Mouse (Mus musculus) CH12F3 (cell line): ENCODE results near the gene Ace.

ENCODE experiments used
- in situ Hi-C: fragments of 300-500 bp; cut with MboI; formaldehyde crosslinking; loops from 2 replicates; pipeline ENCODE4 v1.14.3; 2020; ENCODE audit warnings: low sequenced_read_pairs

Gene Ace

DNA sequence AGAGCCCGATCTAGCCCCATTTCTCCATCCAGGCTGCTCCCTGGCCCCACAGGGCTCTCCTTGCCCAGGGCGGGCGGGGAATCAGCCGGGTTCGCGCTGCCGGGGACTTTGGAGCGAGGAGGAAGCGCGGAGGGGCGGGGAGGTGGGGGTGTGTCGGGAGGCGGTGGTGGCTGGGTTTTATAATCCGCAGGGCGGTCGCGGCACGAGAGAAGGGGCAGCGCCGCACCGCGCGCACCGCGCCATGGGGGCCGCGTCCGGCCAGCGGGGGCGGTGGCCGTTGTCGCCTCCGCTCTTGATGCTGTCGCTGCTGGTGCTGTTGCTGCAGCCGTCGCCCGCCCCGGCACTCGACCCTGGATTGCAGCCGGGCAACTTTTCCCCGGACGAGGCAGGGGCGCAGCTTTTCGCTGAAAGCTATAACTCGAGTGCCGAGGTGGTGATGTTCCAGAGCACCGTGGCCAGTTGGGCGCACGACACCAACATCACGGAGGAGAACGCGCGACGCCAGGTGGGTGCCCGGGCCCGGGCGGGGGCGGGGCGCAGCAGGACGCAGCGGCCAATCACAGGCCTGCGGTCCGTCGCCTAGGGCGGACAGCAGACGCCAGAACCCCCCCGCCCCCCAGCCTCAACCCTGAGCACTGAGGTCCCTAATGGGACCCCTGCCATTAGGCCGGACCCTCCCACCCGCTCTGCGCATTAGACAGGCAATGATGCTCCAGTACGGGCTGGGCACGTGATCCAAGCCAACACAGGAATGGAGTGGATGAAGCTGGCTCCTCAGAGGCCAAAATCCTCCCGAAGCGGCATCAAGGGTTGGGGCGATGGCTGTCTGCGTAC, at the start of gene Ace:
TSS of gene Ace (plus strand) at position 205 of the 834 bp plus-strand sequence.
- in situ Hi-C loops: no loop called here

DNA sequence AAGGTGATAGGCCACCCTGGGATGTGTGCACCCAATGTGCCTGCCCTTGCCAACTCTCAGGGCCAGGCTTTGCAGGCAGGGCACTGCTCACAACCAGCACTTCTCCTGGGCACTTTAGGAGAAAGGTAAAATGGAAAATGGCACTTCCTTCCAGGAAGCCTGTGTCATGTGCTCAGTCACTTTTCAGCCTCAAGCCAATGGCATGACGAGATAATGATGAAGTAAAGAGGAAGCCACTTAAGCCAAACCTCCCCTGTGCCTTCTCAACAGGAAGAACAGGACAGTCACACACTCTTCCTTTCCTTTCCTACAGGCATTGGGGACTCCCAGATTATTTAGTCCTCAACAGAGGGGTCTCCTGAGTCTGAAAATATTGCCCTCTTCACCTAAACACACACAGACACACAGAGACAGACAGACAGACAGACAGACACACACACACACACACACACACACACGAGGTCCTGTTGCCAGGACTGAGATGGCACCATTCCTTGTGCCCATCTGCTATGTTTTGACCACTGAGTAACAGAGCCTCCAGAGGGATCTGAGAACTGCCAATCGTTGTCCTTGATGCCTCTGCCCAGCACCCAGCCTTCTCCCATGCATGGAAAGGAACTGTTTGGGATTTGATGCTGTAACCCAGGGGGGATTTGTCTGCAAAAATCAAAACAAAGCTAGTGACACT, 47.5 kb upstream of the Ace start:
- in situ Hi-C loops: loop anchor here (10.0 kb wide), 1 partner anchor 105 kb away; no protein-coding TSS in a partner anchor

DNA sequence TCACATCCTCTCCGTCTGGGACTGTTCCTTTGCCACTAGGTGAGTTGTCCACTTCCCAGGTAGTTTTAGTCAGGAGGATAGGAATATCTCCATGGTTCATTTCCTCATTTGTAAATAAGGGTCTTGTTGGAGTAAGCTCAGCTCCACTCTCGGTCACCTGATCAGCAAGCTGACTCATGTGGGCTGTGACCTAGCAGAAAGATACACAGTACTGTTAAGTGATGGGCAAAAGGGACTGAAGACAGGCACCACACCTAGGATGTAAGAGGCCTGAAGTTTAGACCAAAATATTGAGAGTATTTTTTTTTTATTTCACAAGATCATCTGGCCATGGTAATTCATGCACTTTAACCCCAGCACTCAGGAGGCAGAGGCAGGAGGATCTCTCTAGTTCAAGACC, 46.9 kb upstream of the Ace start:
- in situ Hi-C loops: loop anchor here (10.0 kb wide), 1 partner anchor 104 kb away; no protein-coding TSS in a partner anchor

DNA sequence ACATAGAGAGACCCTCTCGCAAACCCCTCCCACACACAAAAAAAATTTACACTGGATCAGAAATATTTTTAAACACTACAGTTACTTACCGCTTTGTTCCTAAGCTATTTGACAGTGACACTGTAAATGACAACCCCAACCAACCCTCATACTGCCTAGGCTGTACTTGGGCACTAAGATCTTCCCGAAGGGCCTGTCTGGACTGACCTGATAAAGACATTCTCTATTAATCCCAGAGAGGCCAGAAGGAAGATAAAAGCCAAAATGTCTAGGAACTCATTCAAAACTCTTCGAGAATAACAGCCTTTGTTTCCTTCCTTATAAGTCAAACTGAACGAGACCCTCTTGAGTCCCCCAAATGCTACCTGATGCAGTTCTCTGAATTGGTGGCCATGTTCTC, 46.5 kb upstream of the Ace start:
- in situ Hi-C loops: loop anchor here (10.0 kb wide), 1 partner anchor 104 kb away; no protein-coding TSS in a partner anchor

DNA sequence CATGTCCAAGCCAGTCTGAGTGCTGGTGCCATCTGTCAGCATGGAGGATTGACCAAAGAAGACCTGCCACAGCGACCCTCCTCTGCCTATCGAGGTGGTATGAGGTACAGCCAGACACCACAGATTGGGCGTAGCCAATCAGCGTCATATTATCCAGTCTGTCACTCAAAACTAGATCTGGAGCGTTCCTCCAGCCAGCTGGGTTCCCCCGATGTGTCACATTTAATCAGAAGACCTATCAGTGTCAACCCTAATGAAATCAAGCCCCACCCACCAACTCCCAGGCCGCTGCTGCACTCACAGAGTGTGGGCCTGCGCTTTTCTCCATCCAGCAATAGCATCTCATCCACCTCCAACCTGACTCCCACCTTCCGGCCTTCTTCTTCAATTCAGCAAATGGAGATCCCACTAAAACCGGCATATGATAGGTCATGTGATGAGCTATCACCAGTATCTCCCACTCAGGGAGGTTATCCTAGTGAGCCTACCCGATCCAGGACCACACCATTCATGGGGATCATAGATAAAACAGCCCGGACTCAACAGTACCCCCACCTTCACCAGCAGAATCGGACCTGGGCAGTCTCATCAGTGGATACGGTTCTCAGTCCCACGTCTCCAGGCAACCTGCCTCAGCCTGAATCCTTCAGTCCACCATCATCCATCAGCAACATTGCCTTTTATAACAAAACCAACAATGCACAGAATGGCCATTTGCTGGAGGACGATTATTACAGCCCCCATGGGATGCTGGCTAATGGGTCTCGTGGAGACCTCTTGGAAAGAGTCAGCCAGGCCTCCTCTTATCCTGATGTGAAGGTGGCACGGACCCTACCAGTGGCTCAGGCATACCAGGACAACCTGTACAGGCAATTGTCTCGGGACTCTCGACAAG, 44.7 kb upstream of the Ace start:
- in situ Hi-C loops: loop anchor here (10.0 kb wide), 1 partner anchor 102 kb away; no protein-coding TSS in a partner anchor

DNA sequence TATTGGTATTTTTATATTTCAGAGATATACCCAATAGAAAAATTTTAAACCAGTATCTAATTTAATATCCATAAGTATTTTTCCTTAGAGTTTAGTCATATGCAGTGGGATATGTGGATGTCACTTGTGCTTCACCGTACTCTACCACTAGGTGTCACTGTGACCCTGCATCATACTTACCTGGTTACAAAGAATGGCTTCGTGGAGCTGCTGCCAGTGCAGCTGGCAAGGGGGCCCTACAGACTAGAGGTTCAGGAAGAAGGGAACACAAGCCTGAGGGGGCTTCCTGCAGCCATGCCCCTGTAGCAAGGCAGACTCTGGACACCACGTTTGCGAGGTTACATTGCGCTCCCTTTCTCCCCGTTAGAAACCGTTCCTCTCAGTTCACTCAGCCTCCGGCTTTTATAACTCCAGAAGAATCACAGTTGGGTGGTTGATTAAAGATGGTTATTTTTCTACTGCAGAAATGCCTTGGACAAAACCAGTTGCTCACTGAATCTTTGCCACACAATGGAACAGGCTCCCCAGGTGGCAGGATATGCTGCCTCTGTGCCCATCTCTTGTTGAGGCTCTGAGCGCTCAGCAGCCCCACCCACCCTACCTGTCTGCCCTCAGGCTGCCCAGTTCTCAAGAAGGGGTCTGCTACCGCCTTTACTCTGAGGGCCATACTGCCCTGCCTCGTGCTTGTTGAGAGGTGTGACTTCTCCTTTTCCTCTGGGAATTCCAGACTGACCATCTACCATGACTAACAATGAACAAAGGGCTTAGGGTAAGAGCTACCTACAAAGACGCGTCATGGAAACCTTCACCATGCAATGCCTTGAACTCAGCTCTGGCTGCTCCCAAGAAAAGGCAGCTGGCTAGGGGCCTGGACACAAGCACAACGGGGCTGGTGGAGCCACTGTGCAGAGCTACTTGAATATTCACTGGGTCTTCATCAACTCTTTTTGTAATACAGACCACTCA, 40.4 kb upstream of the Ace start:
- in situ Hi-C loops: loop anchor here (10.0 kb wide), 1 partner anchor 97 kb away; no protein-coding TSS in a partner anchor

DNA sequence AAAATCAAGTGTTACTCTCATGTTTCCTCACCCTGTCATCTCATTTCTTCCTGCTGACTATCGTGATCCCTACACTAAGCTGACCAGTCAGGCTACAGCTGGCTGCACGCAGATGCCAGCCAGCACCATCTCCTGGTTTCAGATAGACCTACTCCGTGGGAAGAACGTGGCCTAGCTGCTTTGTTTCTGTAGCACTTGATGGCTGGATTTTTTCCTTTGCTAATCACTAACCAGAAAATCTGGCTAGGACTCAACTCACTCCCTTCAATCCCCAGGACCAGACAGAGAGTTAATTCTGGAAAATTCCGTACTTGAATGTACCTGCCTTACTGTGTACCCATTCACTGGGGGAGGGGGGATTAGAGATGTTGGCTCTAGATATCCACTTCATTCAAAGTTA, 39.6 kb upstream of the Ace start:
- in situ Hi-C loops: loop anchor here (10.0 kb wide), 1 partner anchor 97 kb away; no protein-coding TSS in a partner anchor

DNA sequence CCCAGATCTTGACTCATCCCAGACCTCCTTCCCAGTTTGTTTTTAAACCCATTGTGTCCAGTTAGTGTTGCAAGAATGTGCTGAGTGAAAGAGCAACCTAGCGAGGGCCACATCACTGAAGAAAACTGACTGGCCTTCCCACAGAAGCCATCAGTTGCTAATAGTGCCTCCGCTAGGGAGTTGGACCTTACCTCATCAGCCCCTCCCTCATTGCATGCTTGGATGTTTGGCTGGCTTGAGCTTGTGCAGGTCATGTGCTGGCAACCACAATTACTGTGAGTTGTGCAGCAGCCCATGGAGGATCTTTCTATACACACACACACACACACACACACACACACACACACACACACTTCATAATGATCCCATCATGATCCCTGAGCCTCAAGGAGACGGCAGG, 36.4 kb upstream of the Ace start:
- in situ Hi-C loops: no loop called here

DNA sequence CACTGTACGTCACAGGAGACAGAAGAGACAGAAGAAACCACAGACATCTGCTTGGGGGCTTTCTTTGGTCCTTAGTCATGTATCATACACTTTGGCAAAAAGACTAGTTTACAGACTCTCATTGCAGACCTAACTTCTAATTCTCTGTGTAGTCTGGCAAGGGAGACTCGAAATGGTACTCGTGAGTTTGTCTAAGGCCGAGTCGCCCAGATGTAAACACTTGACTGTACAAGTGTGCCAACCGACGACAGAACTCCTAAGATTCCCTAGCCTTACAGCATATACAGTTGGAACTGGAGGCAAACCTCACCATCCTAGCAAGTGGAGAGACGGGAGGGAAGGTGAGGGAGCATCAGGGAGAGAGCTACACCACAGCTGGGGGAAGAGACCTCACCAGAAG, 34.0 kb upstream of the Ace start:
- in situ Hi-C loops: no loop called here

DNA sequence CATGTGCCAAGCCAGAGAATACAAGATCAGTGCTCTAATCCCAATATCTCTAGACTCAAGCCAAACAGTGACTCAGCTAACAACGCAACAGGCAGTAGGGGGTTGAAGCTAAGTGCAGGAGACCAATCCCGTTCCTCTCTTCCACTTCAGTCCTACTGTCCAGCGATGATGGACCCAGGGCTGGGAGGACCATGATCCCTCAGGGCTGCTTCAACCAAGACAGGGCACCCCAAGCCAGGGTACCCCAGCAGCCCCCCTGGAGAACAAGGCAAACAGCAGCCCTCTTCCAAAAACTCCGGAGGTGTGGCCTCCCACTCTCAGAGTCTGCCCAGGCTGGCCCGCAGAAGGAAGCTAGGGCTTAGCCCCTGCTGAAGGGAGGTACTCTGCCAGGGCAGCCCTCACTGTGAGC, 33.4 kb upstream of the Ace start:
- in situ Hi-C loops: no loop called here

DNA sequence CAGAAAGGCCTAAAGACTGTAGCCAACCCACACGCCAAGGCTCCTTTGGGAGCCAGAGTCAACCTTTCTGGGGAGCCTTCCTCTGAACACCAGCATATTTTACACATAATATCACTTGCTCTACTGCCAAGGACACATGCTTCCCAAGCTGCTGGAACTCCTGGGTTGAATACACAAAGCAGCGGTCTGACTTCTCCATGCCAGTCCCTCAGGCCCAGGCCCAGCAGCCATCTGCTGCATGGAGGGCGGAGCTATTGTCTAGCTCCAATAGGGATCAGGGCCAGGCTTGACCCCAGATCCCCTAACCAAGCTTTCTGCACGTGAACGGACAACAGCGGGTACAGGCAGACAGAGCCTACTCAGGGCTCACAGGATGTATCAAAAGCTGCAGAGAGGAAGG, 32.9 kb upstream of the Ace start:
- in situ Hi-C loops: no loop called here

DNA sequence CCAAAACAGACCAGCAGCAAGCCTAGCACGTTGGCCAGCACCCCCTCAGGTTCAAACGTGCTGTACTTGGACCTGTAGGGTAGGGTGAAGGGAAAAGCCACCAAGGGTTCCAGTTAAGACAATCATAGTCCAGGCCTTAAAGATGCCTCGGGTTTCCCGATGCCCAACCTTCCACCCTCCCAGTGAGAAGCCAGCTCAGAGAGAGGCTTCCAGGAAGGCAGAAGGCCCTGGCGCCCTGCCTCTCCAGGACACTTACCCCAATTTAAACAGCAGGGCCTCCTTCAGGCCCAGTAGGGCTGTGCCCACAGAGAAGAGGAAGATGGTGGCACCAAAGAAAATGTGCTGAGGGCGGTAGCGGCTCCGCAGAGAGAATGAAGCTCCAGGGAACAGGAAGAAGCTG, 32.2 kb upstream of the Ace start:
- in situ Hi-C loops: no loop called here

DNA sequence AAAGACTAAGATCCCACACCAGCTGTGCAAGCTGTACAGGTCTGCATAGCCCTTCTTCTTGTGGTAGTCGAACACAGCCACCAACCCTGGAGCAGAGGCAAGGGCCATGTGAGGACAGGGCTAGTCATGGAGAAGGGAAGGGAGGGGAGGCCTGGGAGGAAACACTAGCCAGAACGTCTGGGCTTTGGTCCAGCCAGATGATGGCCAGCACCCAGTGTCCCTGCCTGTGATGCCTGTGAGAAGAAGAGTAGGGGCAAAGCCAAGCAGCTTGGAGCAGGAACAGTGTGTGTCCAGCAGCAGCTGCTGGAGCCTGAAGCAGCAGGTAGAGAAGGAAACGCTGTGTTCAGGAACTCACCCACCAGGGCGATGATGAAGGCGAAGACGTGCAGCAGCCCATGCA, 31.5 kb upstream of the Ace start:
- in situ Hi-C loops: no loop called here

DNA sequence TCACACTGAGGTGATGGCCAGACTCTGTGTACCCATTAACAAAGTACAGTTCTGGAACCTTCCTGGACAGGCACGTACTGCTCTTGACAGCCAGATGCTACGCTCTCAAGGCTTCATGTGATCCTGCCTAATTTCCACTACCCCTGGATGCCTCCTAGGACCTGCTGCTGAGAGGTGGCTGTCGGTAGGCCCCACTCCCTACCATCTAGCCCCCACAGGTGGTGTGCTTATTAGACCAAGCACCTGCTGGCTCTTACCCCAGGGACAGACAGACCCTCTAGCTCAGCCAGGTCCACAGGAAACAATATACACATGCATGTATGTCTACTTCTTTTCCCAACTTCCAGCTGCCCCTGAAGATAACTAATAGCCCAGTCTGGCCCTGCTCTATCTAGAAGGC, 30.8 kb upstream of the Ace start:
- in situ Hi-C loops: no loop called here

DNA sequence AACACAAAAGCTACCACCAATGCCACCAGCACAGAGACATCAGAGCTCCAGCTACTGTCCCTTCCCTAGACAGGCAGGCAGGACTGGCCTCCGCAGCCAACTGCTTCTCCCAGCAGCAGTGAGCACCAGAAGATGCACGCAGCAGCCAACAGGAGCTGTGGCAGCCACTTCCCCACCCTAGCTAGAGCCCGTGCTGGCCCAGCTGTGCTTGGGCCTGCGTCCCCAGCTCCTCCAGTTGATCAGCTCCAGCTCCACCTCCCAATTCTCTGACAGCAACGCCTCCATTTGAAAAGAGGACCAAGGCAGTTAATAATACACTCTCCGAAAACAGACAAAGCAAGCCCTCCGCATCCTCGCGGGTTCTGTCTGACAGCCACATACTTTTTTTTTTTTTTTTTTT, 29.0 kb upstream of the Ace start:
- in situ Hi-C loops: no loop called here

DNA sequence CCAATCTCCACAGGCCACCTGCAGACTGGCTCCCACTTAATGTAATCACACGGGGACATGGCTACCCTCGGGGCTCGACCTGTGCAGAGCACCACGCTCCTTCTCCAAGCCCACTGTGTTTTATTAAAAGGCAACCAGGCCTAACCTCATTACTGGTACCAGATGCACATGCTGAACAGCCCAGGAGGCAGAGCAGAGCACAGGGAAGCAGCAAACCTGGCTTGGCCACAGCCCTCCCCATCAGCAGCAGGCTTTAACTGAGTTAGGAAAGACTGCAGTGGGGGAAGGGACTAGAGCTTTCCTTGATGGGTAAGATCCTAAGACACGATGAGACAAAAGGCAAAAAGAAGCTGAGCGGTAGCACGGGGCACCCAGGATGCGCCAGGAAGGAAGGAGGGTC, 25.8 kb upstream of the Ace start:
- in situ Hi-C loops: no loop called here

DNA sequence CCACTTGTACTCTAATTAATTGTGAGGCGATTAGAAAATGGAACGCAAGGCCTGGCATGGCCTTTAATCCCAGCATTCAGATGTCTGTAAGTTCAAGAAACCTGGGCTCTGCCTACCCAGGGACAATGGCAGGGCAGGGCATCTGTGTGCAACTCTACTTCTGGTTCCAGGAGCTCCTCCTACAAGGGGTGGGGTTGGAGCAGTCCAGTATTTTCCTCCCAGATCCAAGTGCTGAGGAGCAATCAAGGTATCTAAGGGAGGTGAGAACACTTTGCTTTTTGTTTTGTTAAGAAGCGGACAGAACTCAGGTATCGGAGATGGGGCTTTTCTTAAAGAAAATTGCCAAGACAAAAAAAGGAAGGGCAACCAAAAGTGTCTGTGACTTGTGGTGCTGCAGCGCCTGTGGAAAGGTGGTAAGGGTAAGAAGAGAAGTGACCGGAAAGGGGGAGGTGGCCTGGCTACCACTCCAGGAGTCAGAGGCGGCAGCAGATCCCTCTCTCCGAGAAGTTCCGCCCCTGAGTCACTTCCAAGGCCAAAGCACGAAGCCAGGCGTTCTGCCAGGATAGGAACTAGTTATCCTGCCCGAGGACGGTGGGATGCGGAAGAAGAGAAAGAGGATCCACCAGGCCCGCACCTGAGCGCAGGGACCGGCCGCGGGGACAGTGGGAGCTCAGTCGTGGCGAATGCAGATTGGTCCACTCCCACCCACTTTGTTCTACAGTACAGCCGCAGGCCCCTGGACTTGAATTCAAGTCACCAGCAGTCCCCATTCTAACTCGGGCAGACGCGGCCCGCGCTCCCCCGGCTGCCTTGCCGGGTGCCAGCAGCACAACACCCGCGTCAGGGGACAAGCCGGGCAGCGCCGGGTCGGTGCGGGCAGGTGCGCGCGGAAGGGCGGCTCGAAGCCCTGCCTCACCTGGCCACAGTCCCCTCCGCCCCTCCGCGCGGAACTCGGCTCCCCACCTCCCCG, 24.3 kb upstream of the Ace start:
- in situ Hi-C loops: no loop called here

DNA sequence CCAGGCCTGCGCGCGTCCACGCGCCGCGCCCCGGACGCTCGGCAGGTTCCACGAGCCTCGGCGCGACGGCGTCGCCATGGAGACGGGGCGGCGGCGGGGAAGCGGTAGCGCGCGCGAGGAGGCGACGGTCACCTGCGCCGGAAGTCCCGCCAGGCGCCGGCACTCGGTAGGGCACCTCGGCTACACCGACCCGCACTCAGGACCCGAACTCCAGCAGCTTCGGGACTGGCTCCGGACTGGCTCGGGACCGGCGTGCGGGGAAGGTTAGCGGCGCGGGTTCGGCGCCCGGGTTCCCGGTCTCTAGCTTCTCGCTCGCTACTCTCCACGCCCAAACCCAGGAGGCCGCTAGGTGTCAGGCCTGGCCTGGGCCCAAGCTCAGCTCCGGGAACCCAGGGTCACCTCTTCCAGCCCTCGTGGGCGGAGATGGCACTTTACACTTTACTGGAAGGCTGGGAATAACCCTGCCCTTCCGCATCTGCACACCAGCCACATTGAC, 23.6 kb upstream of the Ace start:
- in situ Hi-C loops: no loop called here
